Mouse (Mus musculus): Measurements from ENCODE around the gene Myl3.

GRCm38 (mm10) chr9:110706784-110707183 lies 34.9 kb upstream of the Myl3 start:
- TF ChIP-seq CTCF (IDR thresholded peaks at IDR 0.05; ENCODE audit: low read depth, low read length), result no peak
- no peak for TF ChIP-seq GATA1 (IDR thresholded peaks at IDR 0.05; ENCODE audit: borderline replicate concordance, low read length)
- TF ChIP-seq GATA2 (IDR thresholded peaks at IDR 0.05; ENCODE audit: borderline replicate concordance, low read depth, low read length), result no peak

Measured in G1E (cell line).